Mouse (Mus musculus): Measurements from ENCODE around the gene Magi1. TPM values are rescaled to one million over a fixed set of nuclear protein-coding genes. Genes with fewer than 3 reads are reported as not detected.

Magi1 gene
- polyA plus RNA-seq, 1 experiment from 2014 or later = 19.9 TPM

- Histone ChIP-seq H3K27ac (peak overlapping the region; percentile 7; the same call in 1 of the 2 replicates), H3K4me2 (replicated peaks) (no peak overlapping the region), H3K4me3 (no peak overlapping the region), H3K9me3 (no peaks in the 10 kb centered on the region), H3K36me3 (no peaks in the 10 kb centered on the region), H3K9ac (no peak overlapping the region), H3K4me1 (peaks cover 33% of the 10 kb centered on the region), H3K27me3 (no peaks in the 10 kb centered on the region)
- no peak for ATAC-seq (ENCODE audit: insufficient number of reproducible peaks, insufficient read depth, low FRiP score, low TSS enrichment)
- WGBS = 82% methylated on average over 2 of the region's 2 CpGs
Observed at GRCm38 (mm10) chr6:94199696-94200095, 84.0 kb downstream of the Magi1 start.

- WGBS = 69% methylated on average over 1 of the region's 1 CpGs
- Histone ChIP-seq H3K9me3 (no peaks in the 10 kb centered on the region), H3K9ac (no peak overlapping the region), H3K4me2 (replicated peaks) (no peak overlapping the region), H3K4me3 (no peak overlapping the region), H3K27me3 (no peaks in the 10 kb centered on the region), H3K27ac (no peak overlapping the region), H3K4me1 (peaks cover 26% of the 10 kb centered on the region), H3K36me3 (no peaks in the 10 kb centered on the region)
- no peak for ATAC-seq (ENCODE audit: insufficient number of reproducible peaks, insufficient read depth, low FRiP score, low TSS enrichment)
Observed at GRCm38 (mm10) chr6:94197831-94198230, 85.9 kb downstream of the Magi1 start.

GRCm38 (mm10) chr6:94195303-94195911 lies 88.3 kb downstream of the Magi1 start:
- WGBS = 78% methylated on average over 14 of the region's 14 CpGs
- H3K27ac ChIP-seq = no peak overlapping the region
- H3K9me3 ChIP-seq = no peaks in the 10 kb centered on the region
- H3K4me3 ChIP-seq = no peak overlapping the region
- H3K4me2 ChIP-seq (replicated peaks) = no peak overlapping the region
- peaks cover 24% of the 10 kb centered on the region; the same call in 1 of the 2 replicates for H3K4me1 ChIP-seq
- no peak overlapping the region for H3K9ac ChIP-seq
- ATAC-seq (ENCODE audit: insufficient number of reproducible peaks, insufficient read depth, low FRiP score, low TSS enrichment) = no peak
- H3K27me3 ChIP-seq = no peaks in the 10 kb centered on the region
- H3K36me3 ChIP-seq = no peaks in the 10 kb centered on the region

GRCm38 (mm10) chr6:94190830-94191229 lies 92.9 kb downstream of the Magi1 start:
- peaks cover 34% of the 10 kb centered on the region for H3K4me1 ChIP-seq
- H3K4me2 ChIP-seq (replicated peaks) = no peak overlapping the region
- no peaks in the 10 kb centered on the region for H3K36me3 ChIP-seq
- H3K27me3 ChIP-seq = no peaks in the 10 kb centered on the region
- no peaks in the 10 kb centered on the region for H3K9me3 ChIP-seq
- H3K27ac ChIP-seq = no peak overlapping the region
- no peak for ATAC-seq (ENCODE audit: insufficient number of reproducible peaks, insufficient read depth, low FRiP score, low TSS enrichment)
- H3K9ac ChIP-seq = no peak overlapping the region
- 76% methylated on average over 5 of the region's 5 CpGs for WGBS
- no peak overlapping the region for H3K4me3 ChIP-seq

- H3K27me3 ChIP-seq = no peaks in the 10 kb centered on the region
- no peaks in the 10 kb centered on the region for H3K36me3 ChIP-seq
- H3K9ac ChIP-seq = no peak overlapping the region
- no peak overlapping the region for H3K4me2 ChIP-seq (replicated peaks)
- no peak for ATAC-seq (ENCODE audit: insufficient number of reproducible peaks, insufficient read depth, low FRiP score, low TSS enrichment)
- H3K9me3 ChIP-seq = no peaks in the 10 kb centered on the region
- no peak overlapping the region for H3K27ac ChIP-seq
- WGBS = 47% methylated on average over 5 of the region's 5 CpGs
- peaks cover 27% of the 10 kb centered on the region for H3K4me1 ChIP-seq
- no peak overlapping the region for H3K4me3 ChIP-seq
Observed at GRCm38 (mm10) chr6:94189379-94189778, 94.3 kb downstream of the Magi1 start.

GRCm38 (mm10) chr6:94186628-94187319 lies 96.9 kb downstream of the Magi1 start:
- ATAC-seq (ENCODE audit: insufficient number of reproducible peaks, insufficient read depth, low FRiP score, low TSS enrichment) = no peak
- H3K9me3 ChIP-seq = no peaks in the 10 kb centered on the region
- H3K4me2 ChIP-seq (replicated peaks) = no peak overlapping the region
- H3K4me1 ChIP-seq = peaks cover 51% of the 10 kb centered on the region
- H3K36me3 ChIP-seq = no peaks in the 10 kb centered on the region
- WGBS = 63% methylated on average over 7 of the region's 7 CpGs
- no peak overlapping the region for H3K27ac ChIP-seq
- H3K4me3 ChIP-seq = no peak overlapping the region
- H3K27me3 ChIP-seq = no peaks in the 10 kb centered on the region
- H3K9ac ChIP-seq = no peak overlapping the region

GRCm38 (mm10) chr6:94184268-94184667 lies 99.4 kb downstream of the Magi1 start:
- peak overlapping the region; percentile 43 for H3K27ac ChIP-seq

GRCm38 (mm10) chr6:94183354-94183851 lies 100.3 kb downstream of the Magi1 start:
- H3K9me3 ChIP-seq = no peaks in the 10 kb centered on the region
- H3K4me3 ChIP-seq = no peak overlapping the region
- H3K4me2 ChIP-seq (replicated peaks) = no peak overlapping the region
- no peak for ATAC-seq (ENCODE audit: insufficient number of reproducible peaks, insufficient read depth, low FRiP score, low TSS enrichment)
- 49% methylated on average over 14 of the region's 14 CpGs for WGBS
- H3K4me1 ChIP-seq = peaks cover 41% of the 10 kb centered on the region
- no peaks in the 10 kb centered on the region for H3K36me3 ChIP-seq
- H3K27me3 ChIP-seq = no peaks in the 10 kb centered on the region
- H3K27ac ChIP-seq = peak overlapping the region; percentile 18
- no peak overlapping the region for H3K9ac ChIP-seq

More at GRCm38 (mm10) chr6:94184268-94184667, 99.4 kb downstream of the Magi1 start:
- Histone ChIP-seq H3K9me3 (no peaks in the 10 kb centered on the region), H3K36me3 (no peaks in the 10 kb centered on the region), H3K9ac (no peak overlapping the region), H3K4me2 (replicated peaks) (no peak overlapping the region), H3K4me1 (peaks cover 42% of the 10 kb centered on the region), H3K27me3 (no peaks in the 10 kb centered on the region), H3K4me3 (no peak overlapping the region)
- WGBS = 71% methylated on average over 4 of the region's 4 CpGs
- no peak for ATAC-seq (ENCODE audit: insufficient number of reproducible peaks, insufficient read depth, low FRiP score, low TSS enrichment)

GRCm38 (mm10) chr6:94181673-94182255 lies 102.0 kb downstream of the Magi1 start:
- Histone ChIP-seq H3K27ac (no peak overlapping the region), H3K9ac (no peak overlapping the region), H3K36me3 (no peaks in the 10 kb centered on the region), H3K9me3 (no peaks in the 10 kb centered on the region), H3K4me2 (replicated peaks) (no peak overlapping the region), H3K4me1 (peaks cover 47% of the 10 kb centered on the region), H3K4me3 (no peak overlapping the region), H3K27me3 (no peaks in the 10 kb centered on the region)
- 37% methylated on average over 2 of the region's 2 CpGs for WGBS
- ATAC-seq (ENCODE audit: insufficient number of reproducible peaks, insufficient read depth, low FRiP score, low TSS enrichment) = no peak

GRCm38 (mm10) chr6:94180331-94181150 lies 103.2 kb downstream of the Magi1 start:
- no peaks in the 10 kb centered on the region for H3K9me3 ChIP-seq
- no peak overlapping the region for H3K4me3 ChIP-seq
- H3K36me3 ChIP-seq = no peaks in the 10 kb centered on the region
- no peak overlapping the region for H3K9ac ChIP-seq
- H3K27ac ChIP-seq = no peak overlapping the region
- H3K4me1 ChIP-seq = peaks cover 50% of the 10 kb centered on the region
- 85% methylated on average over 14 of the region's 14 CpGs for WGBS
- H3K27me3 ChIP-seq = no peaks in the 10 kb centered on the region
- no peak overlapping the region for H3K4me2 ChIP-seq (replicated peaks)
- ATAC-seq (ENCODE audit: insufficient number of reproducible peaks, insufficient read depth, low FRiP score, low TSS enrichment) = no peak

GRCm38 (mm10) chr6:94177559-94177958 lies 106.2 kb downstream of the Magi1 start:
- Histone ChIP-seq H3K4me1 (peaks cover 26% of the 10 kb centered on the region), H3K4me2 (replicated peaks) (no peak overlapping the region), H3K9me3 (no peaks in the 10 kb centered on the region), H3K36me3 (no peaks in the 10 kb centered on the region), H3K4me3 (no peak overlapping the region), H3K27me3 (no peaks in the 10 kb centered on the region), H3K9ac (no peak overlapping the region), H3K27ac (no peak overlapping the region)
- 58% methylated on average over 3 of the region's 3 CpGs for WGBS
- no peak for ATAC-seq (ENCODE audit: insufficient number of reproducible peaks, insufficient read depth, low FRiP score, low TSS enrichment)

Data from embryonic facial prominence, embryonic 12.5 days (tissue).